Mouse (Mus musculus) intestine, postnatal 0 days (tissue): Measurements from ENCODE around the gene Nrp1. TPM values are rescaled to one million over a fixed set of nuclear protein-coding genes. Genes with fewer than 3 reads are reported as not detected.

Experiments
- ATAC-seq: fragments of 200-750 bp; cut with Nextera tagmentation; 2 replicates; pipeline ENCODE4 v1.8.0; 2017; ENCODE audit warnings: mild to moderate bottlenecking, moderate TSS enrichment, moderate library complexity
- H3K27ac ChIP-seq: fragments of 300-500 bp; sonication (generic); 2 replicates; pipeline ENCODE4 v1.5.1; 2014; ENCODE audit warnings: mild to moderate bottlenecking, low read depth, low read length, moderate library complexity
- H3K27me3 ChIP-seq: fragments of 300-500 bp; sonication (generic); replicated peaks from 2 replicates; pipeline ENCODE4 v1.6.1; 2014; ENCODE audit warnings: low read length, mixed read lengths; ENCODE audit not compliant: control insufficient read depth, insufficient read depth
- H3K36me3 ChIP-seq: fragments of 300-500 bp; sonication (generic); 2 replicates; pipeline ENCODE4 v1.6.1; 2014; ENCODE audit warnings: mild to moderate bottlenecking, moderate library complexity; ENCODE audit not compliant: control insufficient read depth, insufficient read depth
- H3K4me1 ChIP-seq: fragments of 300-500 bp; sonication (generic); replicated peaks from 2 replicates; pipeline ENCODE4 v1.6.1; 2014; ENCODE audit warnings: antibody characterized with exemption, low read length, mixed read lengths; ENCODE audit not compliant: control insufficient read depth, insufficient read depth
- H3K4me2 ChIP-seq: fragments of 300-500 bp; sonication (generic); replicated peaks from 2 replicates; pipeline ENCODE4 v1.6.1; 2014; ENCODE audit warnings: low read depth, mild to moderate bottlenecking, moderate library complexity
- H3K4me3 ChIP-seq: fragments of 300-500 bp; sonication (generic); 2 replicates; pipeline ENCODE4 v1.5.1; 2014; ENCODE audit warnings: low read depth, low read length
- H3K9ac ChIP-seq: fragments of 300-500 bp; sonication (generic); 2 replicates; pipeline ENCODE4 v1.6.1; 2014; ENCODE audit warnings: mild to moderate bottlenecking, low read depth, low read length
- H3K9me3 ChIP-seq: fragments of 300-500 bp; sonication (generic); 2 replicates; pipeline ENCODE4 v1.6.1; 2016; ENCODE audit warnings: mixed run types; ENCODE audit not compliant: control insufficient read depth
- CTCF ChIP-seq: sonication (generic); IDR thresholded peaks from 2 replicates; pipeline ENCODE4 v1.5.1; 2016; ENCODE audit warnings: low read depth, mild to moderate bottlenecking, control low read depth, antibody characterized with exemption, moderate library complexity
- WGBS: fragments of 180-500 bp; shearing (Covaris S2); extraction: QIAGEN DNeasy Blood & Tissue Kit; methylation state at CpG from one replicate; pipeline ENCODE4 v1.1.7; 2014; 5-methylcytosine and 5-hydroxymethylcytosine counted together
- microRNA counts: library from miRNA; unstranded; fragments of <30 nt; microRNA quantifications from one replicate; lab custom pipeline; 2016
- microRNA-seq: library from miRNA; unstranded; fragments of <30 nt; microRNA quantifications from one replicate; pipeline ENCODE4, GENCODE M21; 2016
- polyA plus RNA-seq: library from polyadenylated mRNA; unstranded; fragments of >200 nt; fragmentation: Nextera tagmentation; extraction: Ambion mirVana; gene quantifications from 2 replicates; pipeline ENCODE4 v1.2.1, GENCODE M21; 2015

Nrp1 gene
- polyA plus RNA-seq, 1 experiment from 2014 or later, result 15.7 TPM

DNA sequence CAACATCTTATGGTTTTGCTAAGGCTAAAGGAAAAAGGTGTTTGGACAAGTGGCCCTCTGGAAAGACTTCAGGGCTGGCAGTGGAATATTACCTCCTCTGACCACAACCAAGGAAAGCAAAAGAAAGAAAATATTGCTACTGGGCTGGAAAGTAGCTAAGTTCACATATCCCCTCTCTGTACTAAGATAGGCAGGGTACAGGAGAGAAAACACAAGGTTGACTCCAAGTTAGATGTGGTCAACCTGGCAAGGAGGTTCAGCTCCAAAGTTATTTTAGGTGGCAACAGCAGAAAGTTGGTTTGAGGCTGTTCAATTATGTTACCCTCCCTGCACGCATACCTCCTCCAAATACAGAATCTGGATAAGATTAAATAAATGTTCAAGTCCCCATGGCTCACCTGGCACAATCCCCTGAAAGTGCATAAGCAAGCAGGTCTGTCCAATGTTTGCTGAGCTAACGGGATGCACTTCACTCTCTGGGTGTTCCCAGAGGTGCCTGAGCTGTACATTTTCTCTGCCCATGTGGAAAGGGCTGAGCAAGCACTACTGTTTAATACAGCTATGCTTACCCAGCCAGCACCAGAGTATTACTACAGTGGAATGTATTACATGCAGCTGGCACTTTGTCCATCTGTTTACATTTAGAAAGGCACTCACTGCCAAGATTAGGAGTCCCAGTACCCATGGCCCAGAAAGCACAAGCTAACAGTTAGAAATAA lies 185.9 kb downstream of the Nrp1 start:
- Histone ChIP-seq H3K36me3 (no peaks in the 10 kb centered on the region), H3K4me3 (no peak overlapping the region), H3K27ac (no peak overlapping the region), H3K27me3 (no peaks in the 10 kb centered on the region), H3K4me1 (no peaks in the 10 kb centered on the region), H3K4me2 (no peak overlapping the region), H3K9ac (no peak overlapping the region), H3K9me3 (no peaks in the 10 kb centered on the region)
- no peak for TF ChIP-seq CTCF
- 62% methylated on average over 2 of the region's 2 CpGs for WGBS
- no peak for ATAC-seq

GRCm38 (mm10) chr8:128546287-128546686 lies 187.9 kb downstream of the Nrp1 start:
- no peak for TF ChIP-seq CTCF
- Histone ChIP-seq H3K27ac (no peak overlapping the region), H3K27me3 (no peaks in the 10 kb centered on the region), H3K4me1 (no peaks in the 10 kb centered on the region), H3K9ac (no peak overlapping the region), H3K4me3 (no peak overlapping the region), H3K9me3 (no peaks in the 10 kb centered on the region), H3K36me3 (no peaks in the 10 kb centered on the region), H3K4me2 (no peak overlapping the region)
- WGBS, result 97% methylated on average over 1 of the region's 1 CpGs
- ATAC-seq, result no peak

- WGBS, result 58% methylated on average over 4 of the region's 4 CpGs
- Histone ChIP-seq H3K4me2 (no peak overlapping the region), H3K4me1 (no peaks in the 10 kb centered on the region), H3K9ac (no peak overlapping the region), H3K27me3 (no peaks in the 10 kb centered on the region), H3K9me3 (no peaks in the 10 kb centered on the region), H3K36me3 (no peaks in the 10 kb centered on the region), H3K27ac (no peak overlapping the region), H3K4me3 (no peak overlapping the region)
- no peak for ATAC-seq
- no peak for TF ChIP-seq CTCF
Measured at GRCm38 (mm10) chr8:128547361-128547760, 189.0 kb downstream of the Nrp1 start.

GRCm38 (mm10) chr8:128549738-128550137 lies 191.3 kb downstream of the Nrp1 start:
- Histone ChIP-seq H3K36me3 (no peaks in the 10 kb centered on the region), H3K4me3 (no peak overlapping the region), H3K4me2 (no peak overlapping the region), H3K27me3 (no peaks in the 10 kb centered on the region), H3K9me3 (no peaks in the 10 kb centered on the region), H3K9ac (no peak overlapping the region), H3K27ac (no peak overlapping the region), H3K4me1 (no peaks in the 10 kb centered on the region)
- TF ChIP-seq CTCF, result no peak
- no peak for ATAC-seq
- WGBS, result 95% methylated on average over 5 of the region's 5 CpGs

GRCm38 (mm10) chr8:128551421-128552139 lies 193.2 kb downstream of the Nrp1 start:
- peak; percentile 87 for TF ChIP-seq CTCF
- Histone ChIP-seq H3K9ac (no peak overlapping the region), H3K9me3 (no peaks in the 10 kb centered on the region), H3K27ac (no peak overlapping the region), H3K27me3 (no peaks in the 10 kb centered on the region), H3K4me3 (no peak overlapping the region), H3K36me3 (no peaks in the 10 kb centered on the region), H3K4me2 (no peak overlapping the region), H3K4me1 (no peaks in the 10 kb centered on the region)
- ATAC-seq, result no peak
- WGBS, result 40% methylated on average over 15 of the region's 15 CpGs

MicroRNAs encoded within 50 kb of the gene (microRNA counts, 519-probe panel; counts per million panel counts)
- not detected for microRNA mmu-miR-1903 (lab: Ali Mortazavi, UCI)

Small RNA genes within 50 kb of the gene (microRNA-seq; reads per million reads assigned to microRNA genes)
- gene Mir1903, result not detected
